Mouse (Mus musculus) neural tube, embryonic 10.5 days (tissue): ENCODE measurements around the gene Golgb1.

ENCODE experiments used
- DNase-seq: peaks from one replicate; pipeline ENCODE4 v3.0.0-alpha.2; 2017; ENCODE audit warnings: low spot score; ENCODE audit errors: extremely low spot score

The Golgb1 gene

DNA sequence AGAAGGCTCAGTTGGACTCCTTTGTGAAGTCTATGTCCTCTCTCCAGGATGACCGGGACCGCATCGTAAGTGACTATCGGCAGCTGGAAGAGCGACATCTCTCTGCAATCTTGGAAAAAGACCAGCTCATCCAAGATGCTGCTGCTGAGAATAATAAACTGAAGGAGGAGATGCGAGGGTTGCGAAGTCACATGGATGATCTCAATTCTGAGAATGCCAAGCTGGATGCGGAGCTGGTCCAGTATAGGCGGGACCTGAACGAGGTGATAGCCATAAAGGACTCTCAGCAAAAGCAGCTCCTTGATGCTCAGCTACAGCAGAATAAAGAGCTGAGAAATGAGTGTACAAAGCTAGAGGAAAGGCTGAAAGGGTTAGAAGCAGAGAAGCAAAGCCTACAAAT is 43.6 kb downstream of the Golgb1 start:
- no peak for DNase-seq

- DNase-seq = no peak
These were observed 45.5 kb downstream of the Golgb1 start for GRCm38 (mm10) chr16:36920410-36920809.

- no peak for DNase-seq
These were observed 46.2 kb downstream of the Golgb1 start for GRCm38 (mm10) chr16:36921067-36921613.

DNA sequence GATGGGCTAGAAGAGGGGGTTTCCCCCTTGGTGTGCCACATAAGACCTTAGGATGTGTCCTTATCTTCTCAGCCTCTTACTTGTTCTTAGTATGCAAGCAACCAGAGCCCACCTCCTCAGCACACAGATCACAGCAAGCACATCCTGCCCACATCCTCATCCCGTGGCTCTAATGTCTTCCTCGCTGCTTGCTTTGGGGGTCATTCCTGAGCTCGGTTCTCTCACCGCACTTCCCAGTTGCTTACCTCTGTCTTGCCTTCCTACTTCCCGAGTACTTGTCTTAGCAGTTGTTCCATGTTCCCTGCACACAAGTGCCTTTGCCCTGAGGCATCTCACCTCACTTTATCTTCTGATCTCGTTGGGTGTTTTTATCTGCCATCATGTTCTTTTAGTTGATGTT is 47.0 kb downstream of the Golgb1 start:
- DNase-seq = no peak

GRCm38 (mm10) chr16:36924312-36924711 is 49.4 kb downstream of the Golgb1 start:
- DNase-seq = no peak

DNA sequence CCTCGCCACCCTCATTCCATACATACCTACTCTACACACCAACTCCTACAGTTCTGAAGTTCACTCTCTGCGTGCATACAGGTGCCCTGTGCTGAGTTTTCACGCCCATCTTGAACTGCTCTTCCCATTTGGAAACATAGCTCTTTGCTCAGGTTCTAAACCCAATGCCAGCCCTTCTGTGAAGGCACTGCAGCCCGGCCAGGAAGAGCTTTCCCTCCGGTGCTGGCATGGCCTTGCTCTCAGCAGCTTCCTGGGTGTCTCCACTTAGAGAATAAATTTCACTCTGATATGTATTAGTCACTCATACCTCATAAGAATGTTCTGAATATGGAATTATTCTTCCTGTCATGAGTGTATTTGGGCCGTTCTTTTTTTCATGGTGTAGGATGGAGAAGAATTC is 50.4 kb downstream of the Golgb1 start:
- no peak for DNase-seq

- DNase-seq = no peak
These were observed 50.9 kb downstream of the Golgb1 start for GRCm38 (mm10) chr16:36925797-36926196.

DNA sequence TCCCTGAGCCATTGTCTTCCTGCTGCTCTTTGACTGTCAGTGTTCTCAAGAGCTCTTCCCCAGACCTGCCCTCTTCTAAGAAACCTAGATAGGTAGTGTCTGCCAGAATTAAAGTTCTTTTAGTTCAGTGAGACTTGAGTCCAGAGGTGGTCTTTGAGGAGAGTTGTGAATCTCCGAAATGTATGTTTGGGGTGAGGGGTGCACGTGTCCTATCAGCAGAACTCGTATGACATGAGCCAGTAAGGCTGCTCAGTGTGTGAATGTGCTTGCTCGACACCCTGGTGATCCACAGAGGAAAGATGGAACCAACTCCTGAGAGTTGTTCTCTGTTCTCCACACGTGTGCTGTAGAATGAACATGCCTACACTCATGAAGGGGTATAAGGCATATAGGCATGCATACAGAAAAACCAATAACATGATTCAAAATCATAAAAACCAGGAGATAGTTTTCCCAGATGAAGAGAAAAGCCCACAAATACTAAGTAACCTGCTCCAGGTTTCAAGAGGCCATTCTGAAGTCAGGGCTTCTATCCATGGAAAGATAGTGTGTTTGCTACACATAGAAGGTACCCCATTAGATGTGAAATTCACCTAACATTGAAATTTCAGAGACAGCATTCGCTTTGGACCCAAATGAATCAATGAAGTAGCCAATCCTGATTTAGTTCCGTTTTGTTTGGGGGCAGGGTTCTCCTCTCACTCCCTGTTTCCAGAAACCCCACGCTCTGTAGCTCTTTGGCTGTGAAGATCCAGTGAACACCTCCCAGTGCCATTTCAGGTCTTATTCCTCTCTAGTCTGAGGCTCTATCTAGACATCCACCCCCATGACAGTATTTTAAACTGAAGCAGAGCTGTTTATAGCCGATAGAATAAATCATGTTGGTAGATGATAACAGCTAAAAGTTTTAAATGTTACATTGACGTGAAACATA is 51.8 kb downstream of the Golgb1 start:
- DNase-seq = no peak

DNA sequence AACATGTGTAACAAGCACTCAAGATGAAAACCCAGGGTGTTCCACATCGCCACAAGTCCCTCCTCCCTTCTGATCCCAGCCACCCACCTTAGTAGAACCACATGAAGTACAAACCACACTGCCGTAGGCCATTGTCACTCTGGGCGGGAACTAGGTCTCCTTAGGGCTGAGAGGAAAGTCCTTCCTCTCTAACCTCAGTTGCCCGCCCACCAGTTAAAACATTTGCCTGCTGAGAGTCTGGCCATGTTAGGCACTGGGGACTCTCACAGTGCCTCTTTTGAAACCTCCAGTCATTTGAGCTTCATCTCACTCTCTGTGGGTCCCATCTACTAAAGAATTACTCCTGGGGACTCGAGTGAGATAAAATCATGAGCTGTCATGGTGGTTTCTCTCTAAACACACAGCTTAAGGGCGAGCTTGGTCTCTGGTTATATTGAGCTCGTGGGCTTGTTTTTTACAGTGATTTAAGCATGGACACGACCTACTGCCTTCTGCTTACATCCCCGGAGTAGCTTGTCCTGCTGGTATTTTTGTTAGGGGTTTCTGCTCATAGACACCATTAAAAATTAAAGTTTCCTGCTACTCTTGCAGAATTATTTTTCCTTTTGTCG is 52.7 kb downstream of the Golgb1 start:
- DNase-seq = no peak

DNA sequence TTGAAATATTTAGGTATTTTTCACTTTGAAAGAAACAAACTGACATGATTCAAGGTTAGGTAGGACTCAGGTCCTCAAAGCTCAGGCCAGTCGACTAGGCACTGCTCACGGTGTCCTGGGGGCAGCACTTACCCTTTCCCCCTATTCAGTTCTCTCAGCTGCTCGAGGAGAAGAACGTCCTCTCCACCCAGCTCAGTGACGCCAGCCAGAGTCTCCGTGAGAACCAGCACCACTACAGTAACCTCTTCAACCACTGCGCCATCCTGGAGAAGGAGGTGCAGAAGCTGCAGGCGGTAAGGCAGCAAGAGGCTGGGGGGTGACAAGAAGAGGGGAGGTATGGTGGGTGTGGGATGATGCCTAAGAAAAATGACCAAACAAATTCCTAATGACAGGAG is 53.2 kb downstream of the Golgb1 start:
- no peak for DNase-seq

- DNase-seq = no peak
These were observed 54.3 kb downstream of the Golgb1 start for GRCm38 (mm10) chr16:36929216-36929615.

- no peak for DNase-seq
These were observed 55.5 kb downstream of the Golgb1 start for GRCm38 (mm10) chr16:36930231-36931136.

DNA sequence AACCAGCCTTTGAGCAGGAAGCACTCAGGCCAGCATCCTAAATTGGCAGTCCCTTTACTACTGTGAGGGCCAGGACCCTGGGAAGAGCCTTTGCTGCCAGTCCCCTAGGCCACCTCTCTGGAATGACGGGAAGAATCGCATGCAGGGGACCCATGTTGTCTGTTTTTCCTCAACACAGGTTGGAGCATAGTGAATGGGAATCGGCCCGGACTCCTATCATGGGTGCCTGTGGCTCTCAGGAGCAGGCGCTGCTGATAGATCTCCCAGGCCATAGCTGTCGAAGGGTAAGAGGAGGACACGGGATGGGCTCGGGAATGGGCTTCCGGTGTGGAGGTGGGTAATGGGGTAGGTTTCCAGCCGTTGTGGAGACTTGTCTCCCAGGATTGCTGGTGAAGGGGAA is 56.4 kb downstream of the Golgb1 start:
- no peak for DNase-seq

GRCm38 (mm10) chr16:36931976-36932375 is 57.0 kb downstream of the Golgb1 start:
- no peak for DNase-seq

GRCm38 (mm10) chr16:36932546-36932945 is 57.6 kb downstream of the Golgb1 start:
- DNase-seq = no peak

- peak; percentile 4 for DNase-seq
These were observed 59.3 kb downstream of the Golgb1 start for GRCm38 (mm10) chr16:36934131-36934840.

DNA sequence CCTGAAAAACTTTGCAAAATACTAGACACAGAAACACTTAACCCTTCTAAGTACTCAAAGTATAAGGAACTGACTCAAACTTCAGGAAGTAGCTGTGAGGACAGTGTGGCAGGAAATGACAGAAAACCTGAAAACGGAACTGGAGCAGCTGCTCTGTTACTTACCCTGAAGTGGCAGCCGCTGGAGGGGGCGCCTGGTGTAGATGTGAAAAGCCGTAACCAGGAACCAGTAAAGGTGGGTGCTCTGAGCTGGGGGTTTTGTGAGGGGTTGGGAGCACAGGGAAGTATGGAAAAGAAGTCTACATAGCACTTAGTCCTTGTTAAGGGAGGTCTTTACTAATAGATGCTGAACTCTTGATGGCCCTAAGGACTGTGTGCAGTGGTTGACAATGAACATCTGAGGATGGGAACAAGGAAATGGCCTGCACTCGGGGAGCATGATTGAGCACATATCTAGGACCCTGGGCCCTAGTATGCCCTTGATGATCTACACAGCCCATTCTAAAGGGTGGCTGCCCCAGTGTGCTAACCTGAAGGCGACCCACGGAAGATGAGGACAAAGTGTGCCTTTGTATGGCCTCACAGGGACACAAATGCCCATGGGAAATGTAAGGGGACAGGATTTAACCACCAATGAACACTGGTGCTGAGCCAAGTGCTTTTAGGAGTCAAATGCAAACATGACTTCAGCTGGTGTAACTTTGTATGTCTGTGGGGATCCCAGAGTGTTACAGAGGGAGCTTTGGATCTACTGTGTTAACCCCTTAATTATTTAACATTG is 60.1 kb downstream of the Golgb1 start, which contains the start of gene Hcls1:
Gene Hcls1, plus strand, starts transcription at position 143 of the 780 bp plus-strand sequence.
- DNase-seq = peak; percentile 9

DNA sequence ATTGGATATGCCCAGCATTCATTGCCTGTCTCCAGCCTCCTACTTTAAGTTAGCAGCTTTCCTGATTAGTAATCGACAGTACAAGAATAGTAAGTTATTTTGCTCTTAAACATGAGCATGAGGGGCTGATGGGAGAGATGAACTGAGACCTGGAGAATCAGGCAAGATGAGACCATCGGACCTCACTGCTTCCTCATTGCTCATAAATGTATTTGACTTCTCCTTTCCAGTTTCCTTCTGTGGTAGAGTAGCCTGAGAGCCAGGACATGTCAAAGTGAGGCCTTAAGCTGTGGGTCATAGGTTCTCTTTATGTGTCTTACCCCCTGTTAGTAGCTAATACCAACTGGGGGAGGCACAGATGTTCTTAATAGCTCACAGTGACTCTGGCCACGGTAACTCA is 60.9 kb downstream of the Golgb1 start:
- DNase-seq = no peak

- no peak for DNase-seq
These were observed 66.3 kb downstream of the Golgb1 start for GRCm38 (mm10) chr16:36941137-36941727.

GRCm38 (mm10) chr16:36941895-36942294 is 67.0 kb downstream of the Golgb1 start:
- no peak for DNase-seq
